Mouse (Mus musculus) embryonic facial prominence, embryonic 14.5 days (tissue): ENCODE results near the gene Cd8a. TPM values are rescaled to one million over a fixed set of nuclear protein-coding genes. Genes with fewer than 3 reads are reported as not detected.

Experiments
- ATAC-seq: fragments of 200-750 bp; cut with Nextera tagmentation; 2 replicates; pipeline ENCODE4 v1.8.0; 2017; ENCODE audit warnings: low read depth, moderate number of reproducible peaks, moderate TSS enrichment
- DNase-seq: peaks from one replicate; pipeline ENCODE4 v3.0.0-alpha.2; 2015; ENCODE audit warnings: low spot score
- H3K27ac ChIP-seq: fragments of 300-500 bp; sonication (generic); replicated peaks from 2 replicates; pipeline ENCODE4 v1.5.1; 2014; ENCODE audit warnings: low read depth, mild to moderate bottlenecking, low read length, moderate library complexity
- H3K27me3 ChIP-seq: fragments of 300-500 bp; sonication (generic); replicated peaks from 2 replicates; pipeline ENCODE4 v1.6.1; 2014; ENCODE audit warnings: low read length; ENCODE audit not compliant: control insufficient read depth, insufficient read depth
- H3K36me3 ChIP-seq: fragments of 300-500 bp; sonication (generic); 2 replicates; pipeline ENCODE4 v1.6.1; 2014; ENCODE audit warnings: low read length, mixed read lengths; ENCODE audit not compliant: control insufficient read depth, insufficient read depth
- H3K4me1 ChIP-seq: fragments of 300-500 bp; sonication (generic); 2 replicates; pipeline ENCODE4 v1.6.1; 2014; ENCODE audit warnings: antibody characterized with exemption, low read length; ENCODE audit not compliant: control insufficient read depth, insufficient read depth
- H3K4me2 ChIP-seq: fragments of 300-500 bp; sonication (generic); 2 replicates; pipeline ENCODE4 v1.6.1; 2014; ENCODE audit warnings: low read depth, mild to moderate bottlenecking, low read length, moderate library complexity, mixed read lengths
- H3K4me3 ChIP-seq: fragments of 300-500 bp; sonication (generic); 2 replicates; pipeline ENCODE4 v1.5.1; 2014; ENCODE audit warnings: low read depth, mild to moderate bottlenecking, low read length
- H3K9ac ChIP-seq: fragments of 300-500 bp; sonication (generic); 2 replicates; pipeline ENCODE4 v1.6.1; 2014; ENCODE audit warnings: low read depth, mild to moderate bottlenecking, low read length, moderate library complexity, mixed read lengths
- H3K9me3 ChIP-seq: fragments of 300-500 bp; sonication (generic); 2 replicates; pipeline ENCODE4 v1.6.1; 2016; ENCODE audit warnings: low read length; ENCODE audit not compliant: control insufficient read depth
- WGBS: fragments of 180-500 bp; shearing (Covaris S2); extraction: QIAGEN DNeasy Blood & Tissue Kit; methylation state at CpG from one replicate; pipeline ENCODE4 v1.1.7; 2014; 5-methylcytosine and 5-hydroxymethylcytosine counted together
- polyA plus RNA-seq: library from polyadenylated mRNA; unstranded; fragments of >200 nt; fragmentation: Nextera tagmentation; extraction: Ambion mirVana; gene quantifications from 2 replicates; pipeline ENCODE4 v1.2.1, GENCODE M21; 2014

Cd8a gene
- polyA plus RNA-seq, 1 experiment from 2014 or later: not detected

DNA sequence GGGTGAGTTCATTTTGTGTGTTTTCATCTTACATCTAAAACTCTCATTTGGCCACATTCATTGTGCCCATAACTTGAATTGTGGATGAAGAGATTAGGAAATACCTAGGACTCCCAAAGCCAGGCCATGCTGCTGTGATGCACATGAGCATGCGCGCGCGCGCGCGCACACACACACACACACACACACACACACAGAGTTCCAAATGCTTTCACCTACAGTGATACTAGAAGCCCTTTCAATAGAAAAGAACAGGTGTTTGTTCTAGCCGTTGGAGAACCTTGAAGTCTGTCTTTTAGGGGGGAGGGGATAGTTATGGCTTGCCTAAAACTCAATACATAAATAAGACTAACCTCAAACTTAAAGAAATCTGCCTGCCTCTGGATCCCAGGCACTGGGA is 35.6 kb upstream of the Cd8a start:
- H3K27me3 ChIP-seq: no peaks in the 10 kb centered on the region
- H3K27ac ChIP-seq: no peak overlapping the region
- WGBS: 94% methylated on average over 8 of the region's 8 CpGs
- H3K9ac ChIP-seq: no peak overlapping the region
- H3K9me3 ChIP-seq: no peaks in the 10 kb centered on the region
- H3K36me3 ChIP-seq: no peaks in the 10 kb centered on the region
- DNase-seq (no peak), ATAC-seq (no peak)
- no peak overlapping the region for H3K4me3 ChIP-seq
- no peaks in the 10 kb centered on the region for H3K4me1 ChIP-seq
- no peak overlapping the region for H3K4me2 ChIP-seq

DNA sequence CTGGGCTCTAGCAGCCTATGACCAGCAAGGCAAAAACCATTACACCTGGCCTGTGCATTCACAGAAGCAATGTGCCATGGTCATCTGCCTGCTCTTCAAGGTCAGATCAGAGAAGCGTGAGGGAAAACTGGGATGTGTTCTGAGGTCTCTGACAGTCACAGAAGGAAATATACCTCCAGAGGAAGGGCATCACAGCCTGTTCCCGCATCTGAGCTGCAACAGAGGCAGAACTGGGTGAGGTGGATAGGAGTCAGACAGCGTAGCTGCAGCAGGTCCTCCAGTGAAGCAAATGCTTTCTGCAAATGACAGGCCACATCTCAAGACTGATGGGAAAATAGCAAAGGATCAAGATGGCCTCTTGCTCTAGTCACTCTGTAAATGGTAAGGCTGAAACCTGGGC is 34.3 kb upstream of the Cd8a start:
- Histone ChIP-seq H3K4me2 (no peak overlapping the region), H3K9ac (no peak overlapping the region), H3K9me3 (no peaks in the 10 kb centered on the region), H3K27ac (no peak overlapping the region), H3K4me1 (no peaks in the 10 kb centered on the region), H3K4me3 (no peak overlapping the region), H3K27me3 (no peaks in the 10 kb centered on the region), H3K36me3 (no peaks in the 10 kb centered on the region)
- DNase-seq: no peak
- ATAC-seq: no peak
- WGBS: 77% methylated on average over 3 of the region's 3 CpGs

DNA sequence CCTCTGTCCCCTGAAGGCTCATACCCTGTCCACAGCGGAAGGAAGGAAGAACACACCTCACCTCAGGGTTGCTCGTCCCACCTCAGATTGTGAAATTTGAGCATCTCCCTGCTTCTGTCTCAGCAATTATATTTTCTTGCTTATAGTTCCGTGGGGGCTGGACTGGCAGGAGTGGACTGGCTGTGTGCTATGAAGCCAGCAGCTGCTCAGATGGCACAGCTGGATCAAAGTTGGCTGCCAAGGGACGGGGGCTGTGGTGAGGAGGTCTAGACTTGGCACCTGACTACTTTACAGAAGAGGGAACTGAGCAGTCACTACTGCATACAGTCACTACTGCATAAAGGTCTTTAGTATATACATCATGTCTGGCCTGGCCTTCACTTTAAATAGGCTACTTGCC is 33.9 kb upstream of the Cd8a start:
- no peaks in the 10 kb centered on the region for H3K27me3 ChIP-seq
- no peak overlapping the region for H3K27ac ChIP-seq
- 53% methylated on average over 4 of the region's 4 CpGs for WGBS
- H3K4me2 ChIP-seq: no peak overlapping the region
- ATAC-seq (no peak), DNase-seq (peak; percentile 5)
- no peak overlapping the region for H3K4me3 ChIP-seq
- H3K4me1 ChIP-seq: no peaks in the 10 kb centered on the region
- H3K9me3 ChIP-seq: no peaks in the 10 kb centered on the region
- H3K9ac ChIP-seq: no peak overlapping the region
- H3K36me3 ChIP-seq: no peaks in the 10 kb centered on the region

DNA sequence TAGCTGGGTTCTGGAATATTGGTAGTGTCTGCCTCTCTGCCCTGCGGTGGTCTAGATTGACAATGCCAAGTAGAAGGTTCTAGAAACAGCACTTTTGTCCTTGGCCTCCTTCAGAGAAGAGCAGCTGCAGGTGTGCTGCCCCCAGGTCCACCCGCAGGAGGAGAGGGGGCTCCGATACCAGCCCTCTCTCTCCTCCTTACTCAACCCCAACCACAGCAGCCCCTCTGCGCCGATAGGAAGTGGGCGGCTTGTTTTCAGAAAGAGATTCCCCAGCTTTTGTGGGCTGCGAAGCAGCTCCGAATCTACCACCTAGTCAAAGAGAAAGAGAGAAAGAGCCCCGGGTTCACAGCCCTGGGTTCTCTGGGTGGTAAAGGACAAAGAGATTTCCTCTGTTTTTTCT is 32.0 kb upstream of the Cd8a start:
- H3K9ac ChIP-seq: no peak overlapping the region
- no peaks in the 10 kb centered on the region for H3K4me1 ChIP-seq
- no peak for ATAC-seq
- no peaks in the 10 kb centered on the region for H3K9me3 ChIP-seq
- no peak for DNase-seq
- no peak overlapping the region for H3K27ac ChIP-seq
- H3K36me3 ChIP-seq: no peaks in the 10 kb centered on the region
- H3K27me3 ChIP-seq: no peaks in the 10 kb centered on the region
- 90% methylated on average over 9 of the region's 9 CpGs for WGBS
- H3K4me2 ChIP-seq: no peak overlapping the region
- no peak overlapping the region for H3K4me3 ChIP-seq

DNA sequence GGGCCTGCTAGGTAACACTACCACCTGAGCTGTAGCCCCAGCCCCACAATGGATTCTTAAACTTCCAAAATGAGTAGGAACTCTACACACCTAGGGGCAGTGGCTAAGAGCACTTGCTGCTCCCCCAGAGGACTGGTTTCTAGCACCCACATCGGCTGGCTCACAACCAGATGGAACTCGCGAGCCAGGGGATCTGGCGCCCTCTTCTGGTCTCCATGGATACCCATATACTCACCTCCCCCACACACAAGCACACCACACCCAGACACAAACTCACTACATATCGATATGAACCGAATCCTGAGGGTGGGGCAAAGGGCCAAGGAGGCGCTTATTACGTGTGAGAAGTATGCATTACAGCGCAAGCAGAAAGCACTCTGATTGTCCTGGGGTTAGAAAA is 25.2 kb upstream of the Cd8a start:
- Histone ChIP-seq H3K4me2 (no peak overlapping the region), H3K36me3 (no peaks in the 10 kb centered on the region), H3K27me3 (no peaks in the 10 kb centered on the region), H3K27ac (no peak overlapping the region), H3K9me3 (no peaks in the 10 kb centered on the region), H3K9ac (no peak overlapping the region), H3K4me3 (no peak overlapping the region), H3K4me1 (no peaks in the 10 kb centered on the region)
- ATAC-seq: no peak
- 94% methylated on average over 9 of the region's 9 CpGs for WGBS
- no peak for DNase-seq

DNA sequence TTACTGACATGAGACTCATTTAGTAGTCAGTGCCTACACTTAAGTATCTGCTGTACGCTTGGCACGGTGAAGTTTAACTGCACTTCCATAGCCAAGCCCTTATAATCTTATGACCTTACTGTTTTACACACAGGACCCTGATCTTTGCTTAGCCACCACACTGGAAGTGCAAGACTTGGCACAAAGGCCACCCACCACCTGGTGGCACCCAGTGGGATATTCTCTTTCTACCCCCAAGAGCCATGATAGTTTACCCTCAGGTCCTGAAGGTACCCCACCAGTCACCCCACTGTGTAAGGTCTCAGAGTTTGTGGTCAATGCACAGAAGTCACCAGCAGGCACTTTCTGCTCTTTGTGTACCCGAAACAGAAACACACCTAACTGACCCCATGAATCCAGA is 22.0 kb upstream of the Cd8a start:
- H3K4me2 ChIP-seq: no peak overlapping the region
- 99% methylated on average over 3 of the region's 3 CpGs for WGBS
- DNase-seq (no peak), ATAC-seq (no peak)
- H3K27ac ChIP-seq: no peak overlapping the region
- H3K36me3 ChIP-seq: no peaks in the 10 kb centered on the region
- H3K27me3 ChIP-seq: no peaks in the 10 kb centered on the region
- H3K4me1 ChIP-seq: no peaks in the 10 kb centered on the region
- no peak overlapping the region for H3K4me3 ChIP-seq
- no peaks in the 10 kb centered on the region for H3K9me3 ChIP-seq
- no peak overlapping the region for H3K9ac ChIP-seq

DNA sequence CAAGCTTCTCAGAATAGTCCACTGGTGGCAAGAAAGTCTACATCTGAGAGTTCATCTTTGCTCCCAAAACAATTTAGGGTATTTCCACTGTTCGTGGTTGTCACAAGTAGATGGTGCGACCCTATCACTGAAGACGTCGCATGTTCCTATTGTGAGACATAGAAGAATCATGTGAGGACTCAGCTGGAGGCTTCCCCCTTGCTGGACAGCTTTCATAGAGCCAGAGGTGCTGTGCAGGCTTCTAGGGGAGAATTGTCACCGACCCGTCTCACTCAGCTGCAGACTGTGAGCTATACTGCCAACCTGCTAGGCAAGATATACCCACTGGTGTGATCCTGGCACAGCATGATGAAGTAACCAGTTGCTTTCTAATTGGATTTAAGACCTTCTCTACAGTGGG is 21.0 kb upstream of the Cd8a start:
- Histone ChIP-seq H3K4me3 (no peak overlapping the region), H3K9ac (no peak overlapping the region), H3K9me3 (no peaks in the 10 kb centered on the region), H3K4me1 (no peaks in the 10 kb centered on the region), H3K27ac (no peak overlapping the region), H3K4me2 (no peak overlapping the region), H3K36me3 (no peaks in the 10 kb centered on the region), H3K27me3 (no peaks in the 10 kb centered on the region)
- 88% methylated on average over 6 of the region's 6 CpGs for WGBS
- DNase-seq: no peak
- no peak for ATAC-seq

DNA sequence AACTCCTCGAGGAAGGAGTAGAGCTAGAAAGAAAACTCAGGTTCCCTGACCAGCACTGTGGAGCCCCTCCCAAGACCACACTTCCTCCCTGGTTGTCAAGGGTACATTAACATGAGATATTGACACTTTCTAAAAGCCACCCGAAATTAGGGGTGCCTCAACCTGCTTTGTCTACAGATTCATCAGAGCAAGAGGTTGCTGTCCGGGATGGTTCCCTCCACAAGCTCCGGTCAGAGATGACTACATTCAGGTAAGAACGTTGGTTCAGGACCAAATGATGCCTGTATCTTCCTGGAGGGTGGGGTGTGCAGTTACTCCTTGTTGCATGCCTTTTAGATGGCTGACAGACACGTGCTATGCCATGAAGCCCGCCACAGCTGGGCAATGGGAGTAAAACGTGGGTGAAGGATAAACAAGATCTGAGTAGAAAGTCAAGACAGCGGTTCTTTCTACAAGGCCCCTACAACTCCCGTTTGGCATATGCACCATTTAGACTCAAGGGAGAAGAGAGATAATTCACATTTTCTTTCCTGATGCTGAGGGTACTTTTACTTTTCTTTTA is 20.3 kb upstream of the Cd8a start:
- ATAC-seq (no peak), DNase-seq (no peak)
- no peaks in the 10 kb centered on the region for H3K27me3 ChIP-seq
- H3K9ac ChIP-seq: no peak overlapping the region
- no peak overlapping the region for H3K27ac ChIP-seq
- H3K36me3 ChIP-seq: no peaks in the 10 kb centered on the region
- H3K4me3 ChIP-seq: no peak overlapping the region
- no peaks in the 10 kb centered on the region for H3K4me1 ChIP-seq
- no peaks in the 10 kb centered on the region for H3K9me3 ChIP-seq
- H3K4me2 ChIP-seq: no peak overlapping the region
- WGBS: 83% methylated on average over 10 of the region's 10 CpGs

DNA sequence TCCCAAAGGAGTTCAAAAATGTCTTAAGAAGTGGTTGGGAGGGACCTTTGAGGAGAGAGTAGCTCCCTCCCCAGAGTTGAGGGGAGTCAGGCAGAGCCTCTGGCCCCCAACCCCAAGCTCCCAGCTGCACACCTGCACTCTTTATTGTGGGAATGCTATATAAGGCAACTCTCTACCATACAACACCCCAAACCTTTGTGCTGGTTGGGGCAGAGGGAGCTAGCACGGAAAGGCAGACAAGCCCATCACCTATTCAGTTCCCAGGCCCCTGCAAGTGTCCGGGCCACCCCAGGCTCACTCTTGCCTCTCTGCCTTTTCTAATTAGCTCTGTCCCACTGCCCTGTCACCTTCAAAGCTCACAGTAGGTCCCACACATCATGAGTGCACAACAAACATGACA is 19.5 kb upstream of the Cd8a start:
- 71% methylated on average over 2 of the region's 2 CpGs for WGBS
- H3K4me3 ChIP-seq: no peak overlapping the region
- no peak for DNase-seq
- no peaks in the 10 kb centered on the region for H3K9me3 ChIP-seq
- H3K27ac ChIP-seq: no peak overlapping the region
- no peak overlapping the region for H3K4me2 ChIP-seq
- H3K36me3 ChIP-seq: no peaks in the 10 kb centered on the region
- no peak for ATAC-seq
- H3K4me1 ChIP-seq: no peaks in the 10 kb centered on the region
- H3K27me3 ChIP-seq: no peaks in the 10 kb centered on the region
- H3K9ac ChIP-seq: no peak overlapping the region
